Mouse (Mus musculus) effector memory CD4-positive, alpha-beta T cell, adult 5 months (primary cell): ENCODE measurements around the gene Rab28. TPM values are rescaled to one million over a fixed set of nuclear protein-coding genes. Genes with fewer than 3 reads are reported as not detected.

Experiments used
- polyA plus RNA-seq: library from polyadenylated mRNA; unstranded; fragments of 100-300 nt; shearing (Covaris generic); gene quantifications from one replicate; pipeline ENCODE4 v1.2.1, GENCODE M21; 2017

Gene Rab28
- polyA plus RNA-seq = 30.2 TPM

GRCm38 (mm10) chr5:41708051-41708630 is at the start of gene Rab28:
Rab28 (minus strand) TSS chr5:41708157.

Other genes starting within 250 kb of the Rab28 start
- gene Nkx3-2, start 56.3 kb upstream of the Rab28 start, polyA plus RNA-seq = 0.21 TPM
- gene Bod1l, start 136.2 kb upstream of the Rab28 start, polyA plus RNA-seq = 50.2 TPM